Mouse (Mus musculus) kidney, adult 10 weeks (tissue): ENCODE results near the gene Gins2. TPM values are rescaled to one million over a fixed set of nuclear protein-coding genes. Genes with fewer than 3 reads are reported as not detected.

ENCODE experiments used
- polyA plus RNA-seq: library from polyadenylated mRNA; stranded (reverse); fragments of 350-450 nt; fragmentation: Illumina TruSeq; extraction: RNeasy Lipid Tissue Mini Kit (QIAGEN cat#74804); gene quantifications from one replicate; pipeline ENCODE4 v1.2.3, GENCODE M21; 2014; ENCODE audit warnings: low read depth, low replicate concordance

Gene Gins2
- polyA plus RNA-seq, result not detected

GRCm38 (mm10) chr8:120588908-120589771, at the start of gene Gins2:
Gene Gins2, minus strand, starts transcription at chr8:120589304.

Other genes starting within 250 kb of the Gins2 start
- not detected for gene 1190005I06Rik, start 58.3 kb upstream of the Gins2 start, polyA plus RNA-seq
- not detected for gene Gm27021, start 78.8 kb upstream of the Gins2 start, polyA plus RNA-seq
- gene Cox4i1, start 78.9 kb upstream of the Gins2 start, polyA plus RNA-seq, result 57.4 TPM
- 7.0 TPM for gene Emc8, start 79.3 kb upstream of the Gins2 start, polyA plus RNA-seq
- gene Irf8, start 147.1 kb upstream of the Gins2 start, polyA plus RNA-seq, result 0.85 TPM